15 mouse cellular contexts compared by ENCODE assay signal in genomic region chr13:103293121-103293520, GRCm38 (mm10).
"Had no signal": no experiment of that assay in that cellular context is flagged by ENCODE, and none has a peak within 500 bp of the region (broad histone marks: within the 10 kb centered on the region; RNA-seq: fewer than 3 reads in every experiment).

No protein-coding gene starts in this region.

- H3K36me3 ChIP-seq: limb, embryonic 12.5 days; liver, embryonic 12.5 days; midbrain, embryonic 12.5 days had no signal

- H3K9me3 ChIP-seq: limb, embryonic 12.5 days; liver, embryonic 12.5 days; megakaryocyte, embryonic 14.5 days; midbrain, embryonic 12.5 days had no signal

- H3K27me3 ChIP-seq: limb, embryonic 12.5 days; liver, embryonic 12.5 days; midbrain, embryonic 12.5 days had no signal

- DNase-seq: kidney, adult 9 months; kidney, postnatal 36 days; layer of hippocampus, adult 9-11 months; layer of hippocampus, postnatal 36 days; lung, embryonic 14.5 days; lung, postnatal 10 days; lung, postnatal 4 days; thymus, postnatal 14 days had no signal

- H3K4me3 ChIP-seq: limb, embryonic 12.5 days; liver, embryonic 12.5 days; megakaryocyte, embryonic 14.5 days; midbrain, embryonic 12.5 days had no signal

- H3K27ac ChIP-seq: kidney, postnatal 0 days; limb, embryonic 12.5 days; liver, embryonic 12.5 days; midbrain, embryonic 12.5 days; stomach, postnatal 0 days had no signal

- H3K9ac ChIP-seq: limb, embryonic 12.5 days; liver, embryonic 12.5 days; lung, embryonic 14.5 days; midbrain, embryonic 12.5 days had no signal

- H3K4me1 ChIP-seq: limb, embryonic 12.5 days; liver, embryonic 12.5 days; megakaryocyte, embryonic 14.5 days; midbrain, embryonic 12.5 days had no signal

- ATAC-seq: liver, embryonic 12.5 days; midbrain, embryonic 16.5 days had no signal

- H3K4me2 ChIP-seq: limb, embryonic 12.5 days; liver, embryonic 12.5 days; lung, embryonic 14.5 days; midbrain, embryonic 12.5 days had no signal
